In genomic region chr1:166259526-166259925, GRCm38 (mm10) we compare ENCODE assay signal across 20 mouse cellular contexts. TPM values are rescaled to one million over a fixed set of nuclear protein-coding genes. Genes with fewer than 3 reads are reported as not detected.
A peak's percentile ranks its signal among the peaks of the same experiment; 100 is the strongest.
DNase-seq lines count a peak whose midpoint lies in the region; ATAC-seq and TF ChIP-seq lines count a peak whose summit lies in the region.
"Had no signal": no experiment of that assay in that cellular context is flagged by ENCODE, and none has a peak within 500 bp of the region (broad histone marks: within the 10 kb centered on the region; RNA-seq: fewer than 3 reads in every experiment).

No protein-coding gene starts in this region.

- 81% methylated on average over 6 of the region's 6 CpGs for WGBS in midbrain, embryonic 10.5 days
- WGBS in midbrain, embryonic 14.5 days = 69% methylated on average over 6 of the region's 6 CpGs
- WGBS in olfactory bulb, adult 2 months = 32% methylated on average over 6 of the region's 6 CpGs

- no peak for DNase-seq in frontal cortex, postnatal 14 days (ENCODE audit: low spot score in 2 of 2)
- no peak for DNase-seq in midbrain, embryonic 10.5 days (ENCODE audit: low spot score)
- DNase-seq in midbrain, embryonic 14.5 days = no peak
- DNase-seq in thymus, postnatal 36 days = no peak
- DNase-seq: cerebellum, adult 9-10 months; heart, postnatal 10 days; kidney, adult 8-10 months; kidney, postnatal 14 days; liver, postnatal 0 days; lung, postnatal 10 days had no signal

- ATAC-seq in frontal cortex, adult (ENCODE audit: low TSS enrichment) = peak; percentile 50
- no peak for ATAC-seq in midbrain, embryonic 14.5 days (ENCODE audit: low FRiP score, low TSS enrichment)
- ATAC-seq: inflammation-experienced regulatory T-cells, adult 6 months; liver, postnatal 0 days had no signal

- H3K4me3 ChIP-seq in midbrain, embryonic 10.5 days = peak overlapping the region; percentile 5; the same call in 1 of the 2 replicates
- no peak overlapping the region for H3K4me3 ChIP-seq in midbrain, embryonic 14.5 days (replicated peaks; ENCODE audit: low read depth, low read length)
- peak overlapping the region; percentile 2; the same call in 1 of the 2 replicates for H3K4me3 ChIP-seq in cortical plate, adult 2 months (ENCODE audit: insufficient read depth, low read length)
- peak overlapping the region; percentile 39 for H3K4me3 ChIP-seq in olfactory bulb, adult 2 months (ENCODE audit: insufficient read depth, low read depth, low read length)
- H3K4me3 ChIP-seq: limb, embryonic 10.5 days; neural tube, embryonic 13.5 days had no signal

- H3K4me1 ChIP-seq in midbrain, embryonic 10.5 days = peaks cover 71% of the 10 kb centered on the region
- H3K4me1 ChIP-seq in midbrain, embryonic 14.5 days (ENCODE audit: control insufficient read depth, insufficient read depth, low read length) = peaks cover 28% of the 10 kb centered on the region
- peaks cover 7% of the 10 kb centered on the region for H3K4me1 ChIP-seq in cortical plate, adult 2 months (ENCODE audit: control insufficient read depth, insufficient read depth, low read length)
- peaks cover 20% of the 10 kb centered on the region for H3K4me1 ChIP-seq in olfactory bulb, adult 2 months (ENCODE audit: control insufficient read depth, insufficient read depth, low read length)

- peaks cover 17% of the 10 kb centered on the region; the same call in 1 of the 2 replicates for H3K27me3 ChIP-seq in midbrain, embryonic 10.5 days (ENCODE audit: low read depth, poor library complexity, severe bottlenecking)
- no peaks in the 10 kb centered on the region for H3K27me3 ChIP-seq in midbrain, embryonic 14.5 days (ENCODE audit: control insufficient read depth, insufficient read depth, low read length)

- H3K4me2 ChIP-seq in midbrain, embryonic 14.5 days (ENCODE audit: low read length) = no peak overlapping the region
- H3K4me2 ChIP-seq: heart, embryonic 11.5 days; neural tube, embryonic 13.5 days had no signal

- H3K36me3 ChIP-seq in midbrain, embryonic 10.5 days = peaks cover 50% of the 10 kb centered on the region
- no peaks in the 10 kb centered on the region for H3K36me3 ChIP-seq in midbrain, embryonic 14.5 days (ENCODE audit: control insufficient read depth, insufficient read depth, low read length)
- H3K36me3 ChIP-seq: limb, embryonic 10.5 days; neural tube, embryonic 13.5 days had no signal

- no peak for TF ChIP-seq POLR2A in cortical plate, adult 2 months (IDR thresholded peaks at IDR 0.05; ENCODE audit: extremely low read depth, insufficient read depth, low read length)
- TF ChIP-seq POLR2A in olfactory bulb, adult 2 months (IDR thresholded peaks at IDR 0.05; ENCODE audit: insufficient read depth, low read depth, low read length) = no peak

- H3K9me3 ChIP-seq in midbrain, embryonic 10.5 days (replicated peaks) = peaks cover 12% of the 10 kb centered on the region
- no peaks in the 10 kb centered on the region for H3K9me3 ChIP-seq in midbrain, embryonic 14.5 days (ENCODE audit: control insufficient read depth, low read length)
- H3K9me3 ChIP-seq: limb, embryonic 10.5 days; neural tube, embryonic 13.5 days had no signal

- H3K9ac ChIP-seq in midbrain, embryonic 14.5 days (replicated peaks; ENCODE audit: low read length) = no peak overlapping the region
- H3K9ac ChIP-seq: liver, postnatal 0 days; neural tube, embryonic 13.5 days had no signal

- peak overlapping the region; percentile 69 for H3K27ac ChIP-seq in midbrain, embryonic 10.5 days (replicated peaks)
- no peak overlapping the region for H3K27ac ChIP-seq in midbrain, embryonic 14.5 days (replicated peaks; ENCODE audit: low read depth, low read length)
- H3K27ac ChIP-seq in cortical plate, adult 2 months (ENCODE audit: insufficient read depth, low read length) = peak overlapping the region; percentile 45
- peak overlapping the region; percentile 87 for H3K27ac ChIP-seq in olfactory bulb, adult 2 months (ENCODE audit: insufficient read depth, low read depth, low read length)
- H3K27ac ChIP-seq: limb, embryonic 10.5 days; neural tube, embryonic 13.5 days had no signal

- no peak for TF ChIP-seq CTCF in cortical plate, adult 2 months (IDR thresholded peaks at IDR 0.05; ENCODE audit: extremely low read depth, insufficient read depth, low read length)
- TF ChIP-seq CTCF in olfactory bulb, adult 2 months (IDR thresholded peaks at IDR 0.05; ENCODE audit: insufficient read depth, low read depth, low read length) = no peak

RNA-seq across cellular contexts. Expression of gene Ildr2, which starts 5.6 kb away (rescaled TPM):
- 14.9 and 15.1 TPM in 2 replicates for polyA plus RNA-seq in midbrain, embryonic 10.5 days (2016; fragmentation: Nextera tagmentation; extraction: Ambion mirVana)
- 3.7 and 4.1 TPM in 2 replicates for polyA plus RNA-seq in midbrain, embryonic 14.5 days (2014; fragmentation: Nextera tagmentation; extraction: Ambion mirVana)
- 27.8 and 28.9 TPM in 2 replicates for polyA plus RNA-seq in cortical plate, adult 2 months (2012; rRNA removed)
- polyA plus RNA-seq in olfactory bulb, adult 2 months (2012; ENCODE audit: insufficient read depth, insufficient read length, low replicate concordance, missing spikeins) = 36.7 and 55.3 TPM in 2 replicates
- polyA plus RNA-seq: inflammation-experienced regulatory T-cells, adult 6 months had no signal

RNA-seq across cellular contexts. Expression of gene Mael, which starts 21.0 kb away (rescaled TPM):
- 0.10 TPM in 1 of 2 replicates, not detected in the other for polyA plus RNA-seq in midbrain, embryonic 10.5 days (2016; fragmentation: Nextera tagmentation; extraction: Ambion mirVana)
- not detected in 2 replicates for polyA plus RNA-seq in midbrain, embryonic 14.5 days (2014; fragmentation: Nextera tagmentation; extraction: Ambion mirVana)
- 0.06 TPM in 1 of 2 replicates, not detected in the other for polyA plus RNA-seq in cortical plate, adult 2 months (2012; rRNA removed)
- polyA plus RNA-seq in olfactory bulb, adult 2 months (2012; ENCODE audit: insufficient read depth, insufficient read length, low replicate concordance, missing spikeins) = not detected in 2 replicates
- polyA plus RNA-seq: C2C12; inflammation-experienced regulatory T-cells, adult 6 months; liver, adult 2 months; liver, postnatal 0 days; neural tube, embryonic 13.5 days; thymus, postnatal 0 days had no signal
